In genomic region chr3:55644035-55644618, GRCm38 (mm10) we compare ENCODE assay signal across 13 mouse cellular contexts.
DNase-seq lines count a peak whose midpoint lies in the region; ATAC-seq lines count a peak whose summit lies in the region.
"Had no signal": no experiment of that assay in that cellular context is flagged by ENCODE, and none has a peak within 500 bp of the region (broad histone marks: within the 10 kb centered on the region; RNA-seq: fewer than 3 reads in every experiment).

No protein-coding gene starts in this region.

- H3K4me1 ChIP-seq in forebrain, embryonic 10.5 days = peaks cover 13% of the 10 kb centered on the region
- no peaks in the 10 kb centered on the region; the same call in 1 of the 2 replicates for H3K4me1 ChIP-seq in forebrain, embryonic 11.5 days (replicated peaks; ENCODE audit: control insufficient read depth, insufficient read depth, low read length)
- H3K4me1 ChIP-seq in hindbrain, embryonic 10.5 days (replicated peaks) = peaks cover 13% of the 10 kb centered on the region
- H3K4me1 ChIP-seq in midbrain, embryonic 14.5 days (ENCODE audit: control insufficient read depth, insufficient read depth, low read length) = 0 out of 2 replicates have a peak, but pooled peaks cover 10% of the 10 kb centered on the region

- H3K27ac ChIP-seq in forebrain, embryonic 10.5 days = 0 out of 2 replicates have a peak overlapping the region, but pooled peaks have one; percentile 21
- H3K27ac ChIP-seq in forebrain, embryonic 11.5 days (ENCODE audit: low read depth, low read length) = no peak overlapping the region
- H3K27ac ChIP-seq in hindbrain, embryonic 10.5 days = peak overlapping the region; percentile 6; the same call in 1 of the 2 replicates
- H3K27ac ChIP-seq in midbrain, embryonic 14.5 days (replicated peaks; ENCODE audit: low read depth, low read length) = peak overlapping the region; percentile 75

- no peak overlapping the region for H3K9ac ChIP-seq in forebrain, embryonic 11.5 days (ENCODE audit: low read length)
- no peak overlapping the region for H3K9ac ChIP-seq in midbrain, embryonic 14.5 days (replicated peaks; ENCODE audit: low read length)

- H3K4me3 ChIP-seq in forebrain, embryonic 10.5 days = no peak overlapping the region
- no peak overlapping the region for H3K4me3 ChIP-seq in forebrain, embryonic 11.5 days (ENCODE audit: low read depth, low read length)
- H3K4me3 ChIP-seq in hindbrain, embryonic 10.5 days = no peak overlapping the region
- no peak overlapping the region for H3K4me3 ChIP-seq in midbrain, embryonic 14.5 days (replicated peaks; ENCODE audit: low read depth, low read length)
- H3K4me3 ChIP-seq: megakaryocyte, embryonic 14.5 days had no signal

- 81% methylated on average over 11 of the region's 11 CpGs for WGBS in forebrain, embryonic 10.5 days
- 73% methylated on average over 11 of the region's 11 CpGs for WGBS in forebrain, embryonic 11.5 days
- WGBS in hindbrain, embryonic 10.5 days = 62% methylated on average over 11 of the region's 11 CpGs
- WGBS in midbrain, embryonic 14.5 days = 32% methylated on average over 11 of the region's 11 CpGs

- H3K36me3 ChIP-seq in forebrain, embryonic 10.5 days (replicated peaks) = peaks cover 15% of the 10 kb centered on the region
- no peaks in the 10 kb centered on the region for H3K36me3 ChIP-seq in forebrain, embryonic 11.5 days (ENCODE audit: control insufficient read depth, insufficient read depth, low read length)
- H3K36me3 ChIP-seq in hindbrain, embryonic 10.5 days = peaks cover 21% of the 10 kb centered on the region
- peaks cover 46% of the 10 kb centered on the region for H3K36me3 ChIP-seq in midbrain, embryonic 14.5 days (ENCODE audit: control insufficient read depth, insufficient read depth, low read length)
- H3K36me3 ChIP-seq: G1E had no signal

- no peak overlapping the region for H3K4me2 ChIP-seq in forebrain, embryonic 11.5 days (ENCODE audit: low read depth, low read length, severe bottlenecking)
- no peak overlapping the region for H3K4me2 ChIP-seq in midbrain, embryonic 14.5 days (ENCODE audit: low read length)

- no peaks in the 10 kb centered on the region for H3K27me3 ChIP-seq in forebrain, embryonic 10.5 days (ENCODE audit: poor library complexity, severe bottlenecking)
- no peaks in the 10 kb centered on the region for H3K27me3 ChIP-seq in forebrain, embryonic 11.5 days (ENCODE audit: control insufficient read depth, insufficient read depth, low read length)
- no peaks in the 10 kb centered on the region for H3K27me3 ChIP-seq in hindbrain, embryonic 10.5 days (ENCODE audit: insufficient read depth, poor library complexity, severe bottlenecking)
- H3K27me3 ChIP-seq in midbrain, embryonic 14.5 days (ENCODE audit: control insufficient read depth, insufficient read depth, low read length) = no peaks in the 10 kb centered on the region

- no peaks in the 10 kb centered on the region for H3K9me3 ChIP-seq in forebrain, embryonic 10.5 days
- H3K9me3 ChIP-seq in forebrain, embryonic 11.5 days (ENCODE audit: control insufficient read depth, low read length) = no peaks in the 10 kb centered on the region
- H3K9me3 ChIP-seq in hindbrain, embryonic 10.5 days = no peaks in the 10 kb centered on the region
- no peaks in the 10 kb centered on the region for H3K9me3 ChIP-seq in midbrain, embryonic 14.5 days (ENCODE audit: control insufficient read depth, low read length)
- H3K9me3 ChIP-seq: megakaryocyte, embryonic 14.5 days had no signal

- no peak for DNase-seq in forebrain, embryonic 10.5 days (ENCODE audit: extremely low spot score, low spot score)
- DNase-seq in forebrain, embryonic 11.5 days (ENCODE audit: low spot score) = no peak
- peak; percentile 66 to 70 for DNase-seq in cerebellum, adult 18-20 months
- peak; percentile 19 for DNase-seq in hindbrain, embryonic 10.5 days (ENCODE audit: low spot score)
- peak; percentile 55 for DNase-seq in midbrain, embryonic 14.5 days
- no peak for DNase-seq in thymus, postnatal 10 days (ENCODE audit: low spot score in 2 of 2)
- DNase-seq in ovary, adult 18-20 months (ENCODE audit: low spot score) = no peak
- DNase-seq in gastrocnemius, postnatal 36 days = no peak
- DNase-seq: kidney, postnatal 25 days; lung, adult 2 months; spleen, adult 18-20 months had no signal

- no peak for ATAC-seq in forebrain, embryonic 11.5 days (replicated peaks; ENCODE audit: low FRiP score)
- ATAC-seq in midbrain, embryonic 14.5 days (ENCODE audit: low FRiP score, low TSS enrichment) = peak; percentile 57; the same call in 1 of the 2 replicates

- intact Hi-C loops in gastrocnemius, postnatal 36 days (cut with DNase I) = no loop called here

Comparison
In these comparisons a context has a peak if more than half of its experiments do, and no peak if none do; other contexts are left out.
1. DNase-seq: peak in cerebellum, adult 18-20 months (2 of 2), hindbrain, embryonic 10.5 days (single experiment) and midbrain, embryonic 14.5 days (single experiment); none in forebrain, embryonic 10.5 days (single experiment), forebrain, embryonic 11.5 days (single experiment), thymus, postnatal 10 days (0 of 2), ovary, adult 18-20 months (single experiment) and gastrocnemius, postnatal 36 days (0 of 2).